Mouse (Mus musculus) yolk sac, embryonic 10.5 days (tissue): ENCODE measurements at regions not wholly inside any gene's neighbourhood (a gene's known extent, or its start where the extent isn't known, plus 50 kb on each side); places are given as distances from the start of the nearest gene placed in this dataset.

Experiments
- DNase-seq: peaks from one replicate; pipeline ENCODE4 v3.0.0-alpha.2; 2017; ENCODE audit warnings: low spot score

GRCm38 (mm10) chr12:65593559-65593958, 368.2 kb downstream of the Wdr20rt start:
- no peak for DNase-seq

- no peak for DNase-seq
Measured at GRCm38 (mm10) chr12:65594075-65594474, 368.8 kb downstream of the Wdr20rt start.

GRCm38 (mm10) chr12:65644232-65644631, 418.9 kb downstream of the Wdr20rt start:
- DNase-seq, result no peak

GRCm38 (mm10) chr12:65656772-65657171, 431.5 kb downstream of the Wdr20rt start:
- DNase-seq, result no peak

- DNase-seq, result no peak
Measured at GRCm38 (mm10) chr12:65671673-65672072, 446.4 kb downstream of the Wdr20rt start.

- DNase-seq, result no peak
Measured at GRCm38 (mm10) chr12:65673193-65673592, 447.9 kb downstream of the Wdr20rt start.

- no peak for DNase-seq
Measured at GRCm38 (mm10) chr12:65674916-65675660, 449.8 kb downstream of the Wdr20rt start.

GRCm38 (mm10) chr12:65680335-65680734, 455.0 kb downstream of the Wdr20rt start:
- no peak for DNase-seq

GRCm38 (mm10) chr12:65681826-65682225, 456.5 kb downstream of the Wdr20rt start:
- no peak for DNase-seq

GRCm38 (mm10) chr12:65704985-65705384, 479.7 kb downstream of the Wdr20rt start:
- DNase-seq, result no peak

GRCm38 (mm10) chr12:65712304-65712703, 487.0 kb downstream of the Wdr20rt start:
- DNase-seq, result no peak
